Mouse (Mus musculus) liver, adult 2 months (tissue): ENCODE measurements at regions not wholly inside any gene's neighbourhood (a gene's known extent, or its start where the extent isn't known, plus 50 kb on each side); places are given as distances from the start of the nearest gene placed in this dataset.
"Not testable (repeated sequence)": the region's sequence is repeated elsewhere in the genome, so short reads cannot be mapped to it uniquely, and the experiment has no call there.

ENCODE experiments used
- DNase-seq: peaks from one replicate; pipeline ENCODE4 v3.0.0-alpha.2; 2011; ENCODE audit warnings: low read depth, low spot score; ENCODE audit errors: extremely low read depth
- H3K27ac ChIP-seq: fragments of 200-500 bp; replicated peaks from 2 replicates; pipeline ENCODE4 v1.5.1; 2012; ENCODE audit warnings: low read depth, mild to moderate bottlenecking, control low read depth, inconsistent platforms, low read length; ENCODE audit not compliant: insufficient read depth
- H3K27me3 ChIP-seq: fragments of 200-500 bp; 2 replicates; pipeline ENCODE4 v1.6.1; 2012; ENCODE audit warnings: mild to moderate bottlenecking, moderate library complexity, low read length, inconsistent platforms; ENCODE audit not compliant: control insufficient read depth, insufficient read depth
- H3K36me3 ChIP-seq: fragments of 200-500 bp; 2 replicates; pipeline ENCODE4 v1.6.1; 2012; ENCODE audit warnings: low read length, inconsistent platforms; ENCODE audit not compliant: control insufficient read depth, insufficient read depth
- H3K4me1 ChIP-seq: fragments of 200-500 bp; 2 replicates; pipeline ENCODE4 v1.6.1; 2011; ENCODE audit warnings: low read length; ENCODE audit not compliant: control insufficient read depth, insufficient read depth
- H3K4me3 ChIP-seq: fragments of 200-500 bp; 2 replicates; pipeline ENCODE4 v1.5.1; 2011; ENCODE audit warnings: low read depth, mild to moderate bottlenecking, control low read depth, low read length, moderate library complexity; ENCODE audit not compliant: insufficient read depth
- H3K79me2 ChIP-seq: fragments of 200-500 bp; 2 replicates; pipeline ENCODE4 v1.6.1; 2012; ENCODE audit warnings: inconsistent platforms, mild to moderate bottlenecking, low read length, moderate library complexity; ENCODE audit not compliant: control insufficient read depth, insufficient read depth
- H3K9ac ChIP-seq: fragments of 200-500 bp; 2 replicates; pipeline ENCODE4 v1.6.1; 2012; ENCODE audit warnings: low read depth, mild to moderate bottlenecking, control low read depth, inconsistent platforms, low read length
- CTCF ChIP-seq: fragments of 200-500 bp; IDR thresholded peaks from 2 replicates; pipeline ENCODE4 v1.5.1; 2011; ENCODE audit warnings: low read depth, low read length, control low read depth
- POLR2A ChIP-seq: fragments of 200-500 bp; IDR thresholded peaks from 2 replicates; pipeline ENCODE4 v1.6.1; 2011; ENCODE audit warnings: low read length, control low read depth; ENCODE audit not compliant: insufficient read depth; ENCODE audit errors: extremely low read depth
- WGBS: fragments of 180-500 bp; shearing (Covaris S2); methylation state at CpG from one replicate; pipeline ENCODE4 v1.1.7; 2018; 5-methylcytosine and 5-hydroxymethylcytosine counted together

GRCm38 (mm10) chr1:102303526-102303925, 2464.8 kb upstream of the Cdh20 start:
- Histone ChIP-seq H3K9ac (no peak overlapping the region), H3K4me1 (no peaks in the 10 kb centered on the region), H3K27me3 (no peaks in the 10 kb centered on the region), H3K27ac (no peak overlapping the region), H3K79me2 (no peaks in the 10 kb centered on the region), H3K4me3 (no peak overlapping the region), H3K36me3 (no peaks in the 10 kb centered on the region)
- no peak for DNase-seq
- no peak for TF ChIP-seq CTCF
- 79% methylated on average over 1 of the region's 1 CpGs for WGBS

DNA sequence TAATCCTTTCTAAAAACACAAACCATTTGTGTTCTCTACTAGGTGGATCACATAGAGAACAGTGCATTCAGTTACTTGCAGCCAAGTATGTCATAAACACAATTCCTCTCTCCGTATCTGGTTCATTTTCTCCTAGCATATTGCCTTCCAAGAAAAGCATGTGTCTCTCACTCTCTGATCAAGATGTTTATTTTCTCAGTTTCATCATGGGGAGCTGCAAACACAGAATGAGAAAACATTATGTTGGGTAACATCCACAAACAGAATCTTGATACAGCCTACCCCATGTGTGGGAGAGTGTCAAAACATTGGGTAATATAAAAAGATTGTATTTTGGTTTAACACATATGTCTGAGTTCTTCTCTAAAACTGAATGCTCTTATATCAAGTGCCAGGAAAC, 2415.2 kb upstream of the Cdh20 start:
- no peaks in the 10 kb centered on the region for H3K4me1 ChIP-seq
- no peak overlapping the region for H3K27ac ChIP-seq
- whole genome bisulfite sequencing: 74% methylated on average over 1 of the region's 1 CpGs
- H3K9ac ChIP-seq: no peak overlapping the region
- no peaks in the 10 kb centered on the region for H3K79me2 ChIP-seq
- H3K36me3 ChIP-seq: no peaks in the 10 kb centered on the region
- no peaks in the 10 kb centered on the region for H3K27me3 ChIP-seq
- TF ChIP-seq CTCF (no peak), POLR2A (no peak)
- DNase-seq: no peak
- H3K4me3 ChIP-seq: no peak overlapping the region

- not testable (repeated sequence) for H3K9ac ChIP-seq, H3K4me3 ChIP-seq, H3K79me2 ChIP-seq, H3K36me3 ChIP-seq, H3K27ac ChIP-seq, DNase-seq, H3K27me3 ChIP-seq, H3K4me1 ChIP-seq
- 79% methylated on average over 8 of the region's 8 CpGs for WGBS
Observed at GRCm38 (mm10) chr1:102357911-102358310, 2410.4 kb upstream of the Cdh20 start.

GRCm38 (mm10) chr1:102378613-102379012, 2389.7 kb upstream of the Cdh20 start:
- Histone ChIP-seq H3K36me3 (no peaks in the 10 kb centered on the region), H3K4me3 (no peak overlapping the region), H3K9ac (no peak overlapping the region), H3K27ac (no peak overlapping the region), H3K27me3 (no peaks in the 10 kb centered on the region), H3K4me1 (no peaks in the 10 kb centered on the region), H3K79me2 (no peaks in the 10 kb centered on the region)
- TF ChIP-seq POLR2A: no peak
- no peak for TF ChIP-seq CTCF
- DNase-seq: peak; percentile 22
- 56% methylated on average over 1 of the region's 1 CpGs for WGBS
